Mouse (Mus musculus) B cell, adult 67 days (primary cell): Measurements from ENCODE around the gene Zfp2. TPM values are rescaled to one million over a fixed set of nuclear protein-coding genes. Genes with fewer than 3 reads are reported as not detected.

Experiments
- total RNA-seq, 2 experiments: library from RNA; stranded (reverse); gene quantifications; 4 replicates each; pipeline ENCODE4 v1.2.4; 2023

Gene Zfp2
- total RNA-seq = 1 to 10 TPM; 2.5 to 4.0 TPM

DNA sequence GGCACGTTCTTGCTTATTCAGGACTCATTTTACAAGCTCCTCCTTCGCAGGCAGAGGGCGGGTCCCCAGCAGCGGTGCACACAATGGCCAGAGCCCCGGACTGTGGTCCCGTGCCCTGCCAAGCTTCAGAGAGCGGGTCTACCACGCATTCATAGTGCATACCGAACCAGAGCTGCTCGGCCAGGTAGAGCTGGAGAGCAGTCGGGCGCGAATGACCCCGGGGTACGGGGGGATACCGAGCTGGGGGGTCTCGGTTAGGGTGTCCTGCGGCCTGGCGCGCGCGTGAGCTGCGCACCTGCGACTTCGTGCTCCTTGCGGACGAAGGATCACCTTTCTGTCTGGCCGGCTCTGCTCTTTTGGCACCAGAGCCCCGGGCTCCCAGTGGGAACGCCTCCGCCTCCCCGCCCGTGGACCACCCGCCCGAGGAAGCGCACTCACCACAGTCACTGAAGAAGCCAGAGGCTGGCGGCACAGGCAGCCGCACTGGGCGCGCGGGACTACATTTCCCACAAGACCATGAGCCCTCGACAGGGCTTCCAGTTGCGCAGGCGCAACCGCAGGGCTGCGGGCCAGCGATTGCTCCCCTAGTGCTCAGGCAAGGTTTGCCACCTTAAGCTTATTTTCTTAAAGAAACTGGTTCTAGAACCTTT lies at the start of gene Zfp2:
TSS of gene Zfp2 (minus strand) at position 495 of the 650 bp plus-strand sequence.

DNA sequence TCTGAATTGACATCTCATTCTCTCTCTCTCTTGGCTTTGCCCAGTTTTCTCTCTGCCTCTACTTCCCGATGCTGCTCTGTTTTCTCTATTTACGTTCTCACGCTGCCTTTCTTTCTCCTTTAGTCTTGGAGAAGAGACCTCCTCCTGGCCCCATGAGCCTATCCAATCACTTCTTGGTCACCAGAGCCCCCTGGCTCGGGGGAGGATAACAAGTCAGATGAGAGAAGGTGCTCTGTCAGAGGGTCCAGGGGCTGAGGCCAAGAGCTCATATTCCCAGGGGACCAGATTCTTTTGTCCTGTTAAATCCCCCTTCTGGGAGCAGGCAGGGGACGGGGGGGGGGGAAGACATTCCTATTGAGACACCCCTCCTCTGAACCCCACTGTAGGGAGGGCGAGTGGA lies 37.7 kb upstream of the Zfp2 start, which contains the start of gene Prop1:
TSS of gene Prop1 (minus strand) at position 101 of the 400 bp plus-strand sequence.

DNA sequence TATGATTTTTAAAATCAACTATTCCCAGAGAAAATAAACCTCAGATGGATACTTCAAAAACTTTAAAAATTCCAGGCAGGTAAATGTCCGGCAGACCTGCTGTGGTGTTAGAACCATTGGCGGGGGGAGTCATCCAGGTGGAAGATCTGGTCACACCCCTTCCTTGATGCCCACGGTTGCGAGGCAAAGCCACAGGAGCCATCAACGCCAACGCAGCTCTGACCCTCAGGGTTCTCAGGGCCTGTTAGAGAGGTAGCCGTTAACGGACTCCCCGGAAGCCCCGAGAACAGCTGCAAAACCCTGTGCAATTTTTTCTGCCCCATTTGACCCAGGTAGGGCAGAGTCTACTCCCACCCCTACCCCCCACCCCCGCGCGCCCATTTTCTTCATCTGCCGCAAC lies 27.5 kb upstream of the Zfp2 start, which contains the start of gene 4933414I15Rik:
TSS of gene 4933414I15Rik (minus strand) at position 260 of the 400 bp plus-strand sequence.

DNA sequence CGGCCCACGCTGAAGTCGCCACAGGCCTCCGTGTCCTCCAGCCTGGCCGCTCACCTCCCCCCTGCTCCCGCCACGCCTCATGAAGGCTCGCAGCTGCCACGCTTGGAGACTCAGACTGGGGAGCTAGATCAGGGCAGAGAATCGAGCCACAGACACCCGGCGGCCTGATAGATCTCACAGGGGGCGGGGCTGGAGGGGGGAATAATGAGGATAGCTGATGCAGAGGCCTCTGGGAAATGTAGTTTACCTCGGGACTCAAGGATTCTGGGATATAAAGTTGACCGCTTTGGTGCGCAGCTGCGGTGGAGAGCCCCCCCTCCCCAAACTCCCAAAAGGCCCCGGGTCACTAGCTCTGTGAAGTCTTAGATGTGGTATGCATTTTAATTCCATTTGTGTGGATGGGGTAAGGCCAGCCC lies 15.5 kb upstream of the Zfp2 start, which contains the start of gene Zfp354b:
TSS of gene Zfp354b (minus strand) at position 183 of the 416 bp plus-strand sequence.

DNA sequence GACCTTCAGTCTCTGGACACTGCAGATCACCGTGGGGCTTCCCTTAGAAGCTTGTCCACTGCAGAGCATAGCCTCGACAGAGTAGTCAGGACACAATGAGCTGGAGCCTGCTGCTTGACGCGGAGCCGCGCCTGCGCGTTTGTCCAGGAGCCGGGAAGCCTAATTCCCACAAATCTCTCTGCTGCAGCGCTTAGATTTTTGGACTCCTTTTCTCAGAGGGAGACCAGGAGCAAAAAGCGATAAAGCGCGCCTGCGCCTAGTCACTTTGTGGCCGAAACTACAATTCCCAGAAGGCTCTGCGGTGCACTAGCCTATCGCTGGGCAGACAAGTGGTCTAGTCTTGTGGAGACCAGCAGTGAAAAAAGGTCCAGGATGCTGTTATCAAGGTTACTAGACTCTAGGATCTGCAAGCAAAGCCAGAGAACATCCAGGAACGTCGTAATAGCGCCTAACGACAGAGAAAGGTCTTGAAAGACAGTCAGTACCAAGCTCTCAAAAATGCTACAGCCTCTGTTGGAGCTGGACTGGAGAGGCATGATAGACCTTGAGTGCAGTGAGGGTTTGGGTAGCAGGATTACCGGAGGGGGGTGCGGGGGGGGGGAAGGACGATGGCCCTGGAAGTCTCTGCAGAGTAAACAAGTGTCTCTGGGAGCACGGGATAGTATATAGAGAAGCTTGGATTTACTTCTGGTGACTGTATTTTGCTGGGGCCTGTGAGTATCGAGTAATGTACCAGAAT lies 28.4 kb downstream of the Zfp2 start, which contains the start of gene Zfp454:
TSS of gene Zfp454 (minus strand) at position 262 of the 739 bp plus-strand sequence.

DNA sequence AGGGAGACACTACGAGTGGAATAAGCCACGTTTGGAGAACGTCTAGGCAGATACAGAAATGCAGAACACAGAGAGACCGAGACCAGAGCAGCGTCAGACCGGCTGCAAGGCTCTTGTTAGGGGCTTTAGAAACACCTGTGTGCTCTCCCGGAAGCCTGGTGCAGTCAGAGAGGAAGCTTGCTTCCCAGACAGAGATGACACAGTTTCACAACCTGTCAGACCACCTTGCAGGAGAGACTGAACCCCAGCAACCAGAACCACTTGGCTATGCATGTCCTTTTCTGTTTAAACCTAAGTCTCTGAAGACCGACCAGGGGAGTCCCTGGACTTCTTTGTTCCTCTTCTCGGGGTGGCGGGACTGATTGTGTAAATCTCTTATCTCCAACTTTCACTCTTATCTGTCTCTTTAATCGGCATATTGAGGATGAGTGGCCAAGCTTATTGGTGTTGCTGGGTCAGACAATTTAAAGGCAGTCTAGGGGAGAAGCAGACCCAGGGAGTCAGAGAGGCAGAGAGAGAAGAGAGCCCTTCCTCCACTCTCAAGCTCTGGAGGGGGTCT lies 65.7 kb downstream of the Zfp2 start, which contains the start of gene Grm6:
TSS of gene Grm6 (plus strand) at position 509 of the 559 bp plus-strand sequence.

Other genes starting within 250 kb of the Zfp2 start
- gene Zfp354c, start 88.4 kb downstream of the Zfp2 start, total RNA-seq = 10 to 100 TPM in 1 of 2 experiments, 1 to 10 TPM in 1; 8.3 to 10.1 TPM
- gene Zfp879, start 74.6 kb downstream of the Zfp2 start, total RNA-seq = under 1 TPM in 1 of 2 experiments, not detected in 1; 0.58 TPM
- gene Grm6, start 65.5 kb downstream of the Zfp2 start, total RNA-seq = 10 to 100 TPM; 41.7 to 44.7 TPM
- gene Zfp454, start 28.5 kb downstream of the Zfp2 start, total RNA-seq = under 1 TPM; 0.26 to 0.56 TPM
- 1 to 10 TPM in 1 of 2 experiments, under 1 TPM in 1; 0.75 to 1.8 TPM for gene Zfp354b, start 15.5 kb upstream of the Zfp2 start, total RNA-seq
- not detected for gene 4933414I15Rik, start 27.6 kb upstream of the Zfp2 start, total RNA-seq
- not detected for gene Prop1, start 37.6 kb upstream of the Zfp2 start, total RNA-seq
- gene Olfr1378, start 50.4 kb upstream of the Zfp2 start, total RNA-seq = not detected
- gene Olfr1377, start 65.8 kb upstream of the Zfp2 start, total RNA-seq = not detected
- gene Olfr51, start 87.4 kb upstream of the Zfp2 start, total RNA-seq = not detected
- not detected for gene Olfr54, start 98.1 kb upstream of the Zfp2 start, total RNA-seq
- gene Olfr1375, start 131.9 kb upstream of the Zfp2 start, total RNA-seq = not detected
- not detected for gene Zfp354a, start 143.1 kb upstream of the Zfp2 start, total RNA-seq